Mouse (Mus musculus): ENCODE data around the gene Prrt4. TPM values are rescaled to one million over a fixed set of nuclear protein-coding genes. Genes with fewer than 3 reads are reported as not detected.
"Not testable (repeated sequence)": the region's sequence is repeated elsewhere in the genome, so short reads cannot be mapped to it uniquely, and the experiment has no call there.

Gene Prrt4
- polyA plus RNA-seq, 1 experiment from 2014 or later = 2.4 TPM

DNA sequence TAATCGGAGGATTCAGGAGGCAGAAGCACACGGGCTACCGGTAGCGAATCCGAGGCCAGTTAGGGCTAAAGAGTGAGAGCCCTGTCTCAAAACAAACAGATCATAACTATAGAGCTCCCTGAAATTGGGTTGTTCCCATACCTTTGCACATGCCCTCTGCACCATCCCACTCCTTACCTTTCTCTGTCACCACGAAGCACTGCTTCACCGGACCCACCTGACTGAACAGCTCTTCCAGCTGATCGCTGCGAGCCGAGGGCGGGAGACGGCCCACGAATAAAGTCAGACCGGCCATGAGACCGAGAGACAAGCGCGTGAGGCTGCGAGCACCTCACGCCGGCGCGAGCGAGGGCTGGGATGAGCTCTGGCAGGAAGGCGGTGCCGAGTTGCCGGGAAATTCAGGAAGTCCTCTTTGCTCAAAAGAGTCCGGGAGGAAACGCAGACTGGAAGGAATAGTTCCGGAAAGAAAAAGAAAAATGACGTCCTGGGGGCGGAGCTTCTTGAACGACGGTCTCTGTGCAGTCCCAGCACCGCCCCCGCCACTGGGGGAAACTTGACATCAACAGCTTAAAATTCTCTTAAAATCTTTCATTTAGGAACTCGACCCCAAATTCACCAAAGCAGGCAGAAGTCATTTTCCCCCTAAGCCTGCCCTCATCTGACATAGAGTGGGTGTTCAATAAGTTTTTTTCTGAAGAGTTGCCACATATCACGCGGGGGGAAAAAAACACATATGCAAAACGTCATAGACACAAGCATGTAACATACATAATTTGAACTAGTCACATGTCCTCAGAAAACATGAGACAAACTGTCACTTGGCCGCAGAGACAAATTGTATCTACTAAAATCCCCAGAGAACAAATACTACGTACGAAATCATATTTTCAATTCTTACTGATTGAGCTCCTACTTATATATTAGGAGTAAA, 14.8 kb downstream of the Prrt4 start, which contains the start of gene Rbm28:
TSS of gene Rbm28 (minus strand) at position 693 of the 931 bp plus-strand sequence.
- ATAC-seq (ENCODE audit: low FRiP score) = peak; percentile 81
- peak within 1 kb of the TSS; percentile 89 for H3K4me2 ChIP-seq (replicated peaks)
- 8% methylated on average over 42 of the region's 42 CpGs for WGBS
- H3K4me1 ChIP-seq = peaks cover 15% of the 10 kb centered on the region
- H3K27ac ChIP-seq = no peak within 1 kb of the TSS
- H3K27me3 ChIP-seq = peaks cover 30% of the 10 kb centered on the region
- H3K4me3 ChIP-seq = peak within 1 kb of the TSS; percentile 85
- H3K36me3 ChIP-seq = 0 out of 2 replicates have a peak, but pooled peaks cover 6% of the 10 kb centered on the region
- peak within 1 kb of the TSS; percentile 89 for H3K9ac ChIP-seq
- no peaks in the 10 kb centered on the region for H3K9me3 ChIP-seq (replicated peaks)

DNA sequence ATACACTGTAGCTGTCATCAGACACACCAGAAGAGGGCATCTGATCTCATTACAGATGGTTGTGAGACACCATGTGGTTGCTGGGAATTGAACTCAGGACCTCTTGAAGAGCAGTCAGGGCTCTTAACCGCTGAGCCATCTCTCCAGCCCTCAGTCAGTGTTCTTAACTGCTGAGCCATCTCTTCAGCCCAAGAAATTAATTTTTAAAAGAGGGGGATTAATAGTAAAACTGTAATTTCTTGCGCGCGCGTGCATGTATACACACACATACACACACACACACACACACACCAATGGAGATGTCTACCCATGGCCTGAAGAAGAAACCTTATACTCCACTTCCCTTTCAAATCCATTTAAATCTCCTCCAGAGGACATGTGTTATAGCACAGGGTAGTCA, 18.1 kb downstream of the Prrt4 start:
- not testable (repeated sequence) for H3K4me2 ChIP-seq (replicated peaks); ATAC-seq (ENCODE audit: low FRiP score); H3K9me3 ChIP-seq (replicated peaks); H3K4me3 ChIP-seq; H3K27me3 ChIP-seq; H3K9ac ChIP-seq; H3K27ac ChIP-seq
- peaks cover 38% of the 10 kb centered on the region for H3K36me3 ChIP-seq
- H3K4me1 ChIP-seq = peaks cover 11% of the 10 kb centered on the region
- WGBS = 97% methylated on average over 5 of the region's 5 CpGs

DNA sequence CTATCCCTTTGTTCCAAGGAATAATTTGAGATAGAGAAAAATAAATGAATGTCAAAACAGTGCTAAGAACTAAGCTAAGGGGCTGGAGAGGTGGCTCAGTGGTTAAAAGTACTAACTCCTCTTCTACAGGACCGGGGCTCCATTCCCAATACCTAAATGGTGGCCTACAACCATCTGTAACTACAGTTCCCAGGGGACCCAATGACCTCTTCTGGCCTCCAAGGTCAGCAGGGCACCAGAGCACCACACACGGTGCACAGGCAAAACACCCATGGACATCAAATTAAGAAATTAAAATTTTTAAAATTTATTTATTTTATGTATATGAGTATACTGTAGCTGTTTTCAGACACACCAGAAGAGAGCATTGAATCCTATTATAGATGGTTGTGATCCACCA, 18.6 kb downstream of the Prrt4 start:
- 0 out of 2 replicates have a peak, but pooled peaks cover 4% of the 10 kb centered on the region for H3K27me3 ChIP-seq
- WGBS = 82% methylated on average over 2 of the region's 2 CpGs
- H3K4me3 ChIP-seq = no peak overlapping the region

GRCm38 (mm10) chr6:29156326-29156725, 23.1 kb downstream of the Prrt4 start:
- 94% methylated on average over 5 of the region's 5 CpGs for WGBS
- Histone ChIP-seq H3K4me1 (no peaks in the 10 kb centered on the region), H3K27ac (no peak overlapping the region), H3K9ac (no peak overlapping the region), H3K27me3 (no peaks in the 10 kb centered on the region), H3K9me3 (replicated peaks) (no peaks in the 10 kb centered on the region), H3K36me3 (peaks cover 79% of the 10 kb centered on the region), H3K4me3 (no peak overlapping the region), H3K4me2 (replicated peaks) (no peak overlapping the region)
- ATAC-seq (ENCODE audit: low FRiP score) = no peak

More for the DNA sequence above, 18.6 kb downstream of the Prrt4 start:
- ATAC-seq (ENCODE audit: low FRiP score) = no peak
- peaks cover 11% of the 10 kb centered on the region for H3K4me1 ChIP-seq
- peaks cover 43% of the 10 kb centered on the region for H3K36me3 ChIP-seq
- H3K9me3 ChIP-seq (replicated peaks) = no peaks in the 10 kb centered on the region
- no peak overlapping the region for H3K4me2 ChIP-seq (replicated peaks)
- H3K9ac ChIP-seq = no peak overlapping the region
- no peak overlapping the region for H3K27ac ChIP-seq

DNA sequence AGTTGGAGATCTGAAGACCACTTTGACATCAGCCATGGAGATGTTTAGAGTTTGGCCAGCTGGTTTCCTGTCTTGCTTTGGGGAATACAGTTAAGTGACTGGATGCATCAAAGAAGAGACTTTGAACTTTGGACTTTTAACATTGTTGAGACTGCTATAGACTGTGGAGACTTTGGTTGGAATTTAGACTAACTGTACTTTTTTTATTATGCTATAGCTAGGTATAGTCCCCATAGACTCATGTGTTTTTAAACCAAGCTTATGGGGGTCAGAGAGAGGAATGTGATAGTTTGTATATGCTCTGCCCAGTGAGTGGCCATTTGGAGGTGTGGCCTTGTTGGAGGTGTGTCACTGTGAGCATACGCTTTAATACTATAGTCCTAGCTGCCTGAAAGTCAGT, 29.4 kb downstream of the Prrt4 start:
- H3K4me2 ChIP-seq (replicated peaks) = no peak overlapping the region
- WGBS = 94% methylated on average over 1 of the region's 1 CpGs
- H3K9ac ChIP-seq = no peak overlapping the region
- H3K4me3 ChIP-seq = no peak overlapping the region
- H3K36me3 ChIP-seq = peaks cover 52% of the 10 kb centered on the region
- H3K9me3 ChIP-seq (replicated peaks) = no peaks in the 10 kb centered on the region
- no peaks in the 10 kb centered on the region for H3K4me1 ChIP-seq
- no peak for ATAC-seq (ENCODE audit: low FRiP score)
- H3K27me3 ChIP-seq = no peaks in the 10 kb centered on the region
- no peak overlapping the region for H3K27ac ChIP-seq

GRCm38 (mm10) chr6:29147407-29148010, 31.9 kb downstream of the Prrt4 start:
- Histone ChIP-seq H3K4me3 (no peak overlapping the region), H3K36me3 (peaks cover 36% of the 10 kb centered on the region), H3K4me2 (replicated peaks) (no peak overlapping the region), H3K27ac (no peak overlapping the region), H3K9ac (no peak overlapping the region), H3K9me3 (replicated peaks) (no peaks in the 10 kb centered on the region), H3K4me1 (no peaks in the 10 kb centered on the region), H3K27me3 (no peaks in the 10 kb centered on the region)
- ATAC-seq (ENCODE audit: low FRiP score) = no peak
- 85% methylated on average over 5 of the region's 5 CpGs for WGBS

DNA sequence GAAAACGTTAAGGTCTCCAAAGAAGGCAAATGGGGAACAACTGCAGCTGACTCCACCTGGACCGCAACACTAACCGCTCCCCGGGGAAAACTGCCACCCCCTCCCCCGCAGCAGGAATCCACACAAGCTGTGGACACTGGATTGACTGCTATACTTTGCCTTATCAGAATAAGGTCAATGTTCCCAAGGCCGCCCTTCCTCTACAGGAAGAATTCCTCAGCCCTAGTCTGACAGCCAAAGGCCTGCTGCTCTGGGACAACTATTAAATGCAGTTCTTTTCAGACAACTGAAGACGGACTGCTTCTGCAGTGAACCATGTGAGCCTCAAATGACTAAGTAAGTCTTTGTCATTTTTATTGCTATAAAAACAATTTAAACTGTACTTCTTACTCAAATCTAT, 32.7 kb downstream of the Prrt4 start:
- WGBS = 80% methylated on average over 7 of the region's 7 CpGs
- H3K9me3 ChIP-seq (replicated peaks) = no peaks in the 10 kb centered on the region
- ATAC-seq (ENCODE audit: low FRiP score) = no peak
- peaks cover 37% of the 10 kb centered on the region for H3K36me3 ChIP-seq
- no peak overlapping the region for H3K4me2 ChIP-seq (replicated peaks)
- H3K9ac ChIP-seq = no peak overlapping the region
- H3K27ac ChIP-seq = no peak overlapping the region
- no peaks in the 10 kb centered on the region for H3K4me1 ChIP-seq
- no peaks in the 10 kb centered on the region for H3K27me3 ChIP-seq
- H3K4me3 ChIP-seq = no peak overlapping the region

- ATAC-seq (ENCODE audit: low FRiP score) = no peak
- 78% methylated on average over 12 of the region's 12 CpGs for WGBS
- H3K27ac ChIP-seq = no peak overlapping the region
- H3K9ac ChIP-seq = no peak overlapping the region
- H3K27me3 ChIP-seq = no peaks in the 10 kb centered on the region
- H3K4me3 ChIP-seq = no peak overlapping the region
- no peak overlapping the region for H3K4me2 ChIP-seq (replicated peaks)
- H3K4me1 ChIP-seq = no peaks in the 10 kb centered on the region
- H3K36me3 ChIP-seq = peaks cover 32% of the 10 kb centered on the region
- H3K9me3 ChIP-seq (replicated peaks) = no peaks in the 10 kb centered on the region
Observed at GRCm38 (mm10) chr6:29145456-29146307, 33.7 kb downstream of the Prrt4 start.

DNA sequence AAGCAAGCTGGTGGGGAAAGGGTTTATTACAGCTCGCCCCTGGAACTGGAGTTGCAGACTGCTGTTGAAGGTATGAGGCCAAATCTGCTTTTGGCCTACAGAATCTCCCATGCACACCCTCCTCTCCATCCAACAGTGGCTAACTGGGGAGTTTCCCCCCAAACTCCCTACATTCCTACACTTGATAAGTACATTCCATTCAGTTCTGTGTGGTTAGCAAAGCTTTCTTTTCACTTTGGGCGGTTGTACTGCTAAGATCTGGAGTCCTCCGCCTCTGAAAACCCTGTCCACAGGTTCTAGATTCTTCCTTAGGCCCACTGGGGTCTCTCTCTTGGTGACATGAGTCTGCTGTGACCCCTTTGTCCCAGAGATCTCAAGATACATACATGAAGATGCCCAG, 34.4 kb downstream of the Prrt4 start:
- ATAC-seq (ENCODE audit: low FRiP score) = no peak
- Histone ChIP-seq H3K27ac (no peak overlapping the region), H3K4me1 (no peaks in the 10 kb centered on the region), H3K4me2 (replicated peaks) (no peak overlapping the region), H3K4me3 (no peak overlapping the region), H3K9ac (no peak overlapping the region), H3K27me3 (no peaks in the 10 kb centered on the region), H3K36me3 (peaks cover 28% of the 10 kb centered on the region), H3K9me3 (replicated peaks) (no peaks in the 10 kb centered on the region)
- WGBS = 93% methylated on average over 3 of the region's 3 CpGs

GRCm38 (mm10) chr6:29143608-29144007, 35.8 kb downstream of the Prrt4 start:
- Histone ChIP-seq H3K9me3 (replicated peaks) (no peaks in the 10 kb centered on the region), H3K36me3 (peaks cover 24% of the 10 kb centered on the region), H3K4me2 (replicated peaks) (no peak overlapping the region), H3K9ac (no peak overlapping the region), H3K4me1 (no peaks in the 10 kb centered on the region), H3K27ac (no peak overlapping the region), H3K4me3 (no peak overlapping the region), H3K27me3 (no peaks in the 10 kb centered on the region)
- no peak for ATAC-seq (ENCODE audit: low FRiP score)
- WGBS = 46% methylated on average over 5 of the region's 5 CpGs

GRCm38 (mm10) chr6:29137441-29137840, 41.9 kb downstream of the Prrt4 start:
- peaks cover 69% of the 10 kb centered on the region for H3K36me3 ChIP-seq

GRCm38 (mm10) chr6:29133100-29133499, 46.3 kb downstream of the Prrt4 start:
- no peak overlapping the region for H3K27ac ChIP-seq
- no peaks in the 10 kb centered on the region for H3K9me3 ChIP-seq (replicated peaks)
- 90% methylated on average over 9 of the region's 9 CpGs for WGBS
- no peak overlapping the region for H3K4me3 ChIP-seq
- peaks cover 80% of the 10 kb centered on the region for H3K36me3 ChIP-seq
- H3K4me1 ChIP-seq = no peaks in the 10 kb centered on the region
- H3K9ac ChIP-seq = no peak overlapping the region
- no peak for ATAC-seq (ENCODE audit: low FRiP score)
- no peak overlapping the region for H3K4me2 ChIP-seq (replicated peaks)
- H3K27me3 ChIP-seq = no peaks in the 10 kb centered on the region

More at GRCm38 (mm10) chr6:29137441-29137840, 41.9 kb downstream of the Prrt4 start:
- H3K27me3 ChIP-seq = no peaks in the 10 kb centered on the region
- no peak overlapping the region for H3K27ac ChIP-seq
- H3K9me3 ChIP-seq (replicated peaks) = no peaks in the 10 kb centered on the region
- H3K4me1 ChIP-seq = no peaks in the 10 kb centered on the region
- no peak overlapping the region for H3K4me2 ChIP-seq (replicated peaks)
- ATAC-seq (ENCODE audit: low FRiP score) = no peak
- H3K9ac ChIP-seq = no peak overlapping the region
- H3K4me3 ChIP-seq = no peak overlapping the region
- 95% methylated on average over 9 of the region's 9 CpGs for WGBS

All from hindbrain, embryonic 12.5 days (tissue).